7 mouse cellular contexts compared by ENCODE assay signal in genomic region chr6:6622846-6623749, GRCm38 (mm10). TPM values are rescaled to one million over a fixed set of nuclear protein-coding genes. Genes with fewer than 3 reads are reported as not detected.
A peak's percentile ranks its signal among the peaks of the same experiment; 100 is the strongest.
DNase-seq lines count a peak whose midpoint lies in the region; ATAC-seq and TF ChIP-seq lines count a peak whose summit lies in the region.

No protein-coding gene starts in this region.

- H3K27me3 ChIP-seq in midbrain, embryonic 13.5 days = no peaks in the 10 kb centered on the region
- H3K27me3 ChIP-seq in midbrain, embryonic 16.5 days (ENCODE audit: control insufficient read depth, insufficient read depth, low read depth, low read length) = no peaks in the 10 kb centered on the region
- H3K27me3 ChIP-seq in forebrain, postnatal 0 days (ENCODE audit: insufficient read depth, low read length) = no peaks in the 10 kb centered on the region
- no peaks in the 10 kb centered on the region for H3K27me3 ChIP-seq in stomach, embryonic 16.5 days (ENCODE audit: control insufficient read depth, insufficient read depth, low read length)

- H3K27ac ChIP-seq in midbrain, embryonic 13.5 days = no peak overlapping the region
- H3K27ac ChIP-seq in midbrain, embryonic 16.5 days (ENCODE audit: low read length) = no peak overlapping the region
- no peak overlapping the region for H3K27ac ChIP-seq in forebrain, postnatal 0 days (ENCODE audit: low read depth, low read length)
- H3K27ac ChIP-seq in stomach, embryonic 16.5 days (ENCODE audit: low read length) = peak overlapping the region; percentile 22; the same call in 1 of the 2 replicates

- H3K9me3 ChIP-seq in midbrain, embryonic 13.5 days = no peaks in the 10 kb centered on the region
- H3K9me3 ChIP-seq in midbrain, embryonic 16.5 days (replicated peaks; ENCODE audit: control insufficient read depth, low read length, poor library complexity, severe bottlenecking) = no peaks in the 10 kb centered on the region
- no peaks in the 10 kb centered on the region for H3K9me3 ChIP-seq in forebrain, postnatal 0 days (ENCODE audit: low read length)
- H3K9me3 ChIP-seq in stomach, embryonic 16.5 days (replicated peaks; ENCODE audit: control insufficient read depth, low read length) = no peaks in the 10 kb centered on the region

- TF ChIP-seq CTCF in brain, embryonic 14.5 days (IDR thresholded peaks at IDR 0.05; ENCODE audit: borderline replicate concordance, extremely low read depth, insufficient read depth, insufficient read length) = no peak
- TF ChIP-seq CTCF in forebrain, postnatal 0 days (IDR thresholded peaks at IDR 0.05; ENCODE audit: low read depth) = no peak

- no peak for TF ChIP-seq POLR2A in brain, embryonic 14.5 days (IDR thresholded peaks at IDR 0.05; ENCODE audit: borderline replicate concordance, extremely low read depth, insufficient read depth, insufficient read length, poor library complexity, severe bottlenecking)

- H3K9ac ChIP-seq in midbrain, embryonic 13.5 days (replicated peaks) = no peak overlapping the region
- no peak overlapping the region for H3K9ac ChIP-seq in midbrain, embryonic 16.5 days (ENCODE audit: low read depth, low read length)
- H3K9ac ChIP-seq in forebrain, postnatal 0 days = no peak overlapping the region
- no peak overlapping the region for H3K9ac ChIP-seq in stomach, embryonic 16.5 days (ENCODE audit: low read length)

- peaks cover 6% of the 10 kb centered on the region for H3K4me1 ChIP-seq in midbrain, embryonic 13.5 days (replicated peaks)
- H3K4me1 ChIP-seq in midbrain, embryonic 16.5 days (ENCODE audit: control insufficient read depth, insufficient read depth, low read length) = no peaks in the 10 kb centered on the region
- H3K4me1 ChIP-seq in forebrain, postnatal 0 days (ENCODE audit: insufficient read depth) = no peaks in the 10 kb centered on the region
- H3K4me1 ChIP-seq in stomach, embryonic 16.5 days (ENCODE audit: control insufficient read depth, insufficient read depth, low read length) = no peaks in the 10 kb centered on the region

- DNase-seq in brain, embryonic 14.5 days (ENCODE audit: low read depth) = peak; percentile 77
- DNase-seq in forebrain, postnatal 0 days = peak; percentile 55
- peak; percentile 68 for DNase-seq in kidney, postnatal 10 days
- no peak for DNase-seq in Muller cell, postnatal 12 days (ENCODE audit: inconsistent ontology term)

- no peaks in the 10 kb centered on the region for H3K36me3 ChIP-seq in midbrain, embryonic 13.5 days
- no peaks in the 10 kb centered on the region for H3K36me3 ChIP-seq in midbrain, embryonic 16.5 days (ENCODE audit: control insufficient read depth, insufficient read depth, low read length)
- no peaks in the 10 kb centered on the region for H3K36me3 ChIP-seq in forebrain, postnatal 0 days (ENCODE audit: insufficient read depth)
- no peaks in the 10 kb centered on the region for H3K36me3 ChIP-seq in stomach, embryonic 16.5 days (ENCODE audit: control insufficient read depth, insufficient read depth, low read length)

- no peak overlapping the region for H3K4me3 ChIP-seq in midbrain, embryonic 13.5 days (replicated peaks)
- no peak overlapping the region for H3K4me3 ChIP-seq in midbrain, embryonic 16.5 days (ENCODE audit: low read depth, low read length)
- H3K4me3 ChIP-seq in forebrain, postnatal 0 days (ENCODE audit: low read depth, low read length) = no peak overlapping the region
- H3K4me3 ChIP-seq in stomach, embryonic 16.5 days (replicated peaks; ENCODE audit: low read length) = no peak overlapping the region

- no peak for ATAC-seq in midbrain, embryonic 13.5 days
- no peak for ATAC-seq in midbrain, embryonic 16.5 days
- 0 out of 2 replicates have a peak, but pooled peaks have one; percentile 14 for ATAC-seq in forebrain, postnatal 0 days
- ATAC-seq in stomach, embryonic 16.5 days (ENCODE audit: insufficient read depth, low FRiP score) = peak; percentile 56; the same call in 1 of the 2 replicates

- H3K4me2 ChIP-seq in midbrain, embryonic 13.5 days (replicated peaks) = peak overlapping the region; percentile 19; the same call in 1 of the 2 replicates
- no peak overlapping the region for H3K4me2 ChIP-seq in midbrain, embryonic 16.5 days (ENCODE audit: low read length)
- no peak overlapping the region for H3K4me2 ChIP-seq in forebrain, postnatal 0 days (ENCODE audit: low read depth)
- peak overlapping the region; percentile 28 for H3K4me2 ChIP-seq in stomach, embryonic 16.5 days (ENCODE audit: low read depth, low read length)

- 62% methylated on average over 16 of the region's 16 CpGs for WGBS in midbrain, embryonic 13.5 days
- 61% methylated on average over 16 of the region's 16 CpGs for WGBS in midbrain, embryonic 16.5 days
- 40% methylated on average over 16 of the region's 16 CpGs for WGBS in forebrain, postnatal 0 days
- 35% methylated on average over 16 of the region's 16 CpGs for WGBS in stomach, embryonic 16.5 days

RNA-seq across cellular contexts. Expression of gene Sem1, which starts 44.6 kb away (rescaled TPM):
- 192 and 196 TPM in 2 replicates for polyA plus RNA-seq in midbrain, embryonic 13.5 days (2015; fragmentation: Nextera tagmentation; extraction: Ambion mirVana)
- polyA plus RNA-seq in midbrain, embryonic 16.5 days (2015; fragmentation: Nextera tagmentation; extraction: Ambion mirVana) = 118 and 128 TPM in 2 replicates
- 72.6 and 91.5 TPM in 2 replicates for polyA plus RNA-seq in brain, embryonic 14.5 days (2012; rRNA removed)
- 67.8 and 86.6 TPM in 2 replicates for total RNA-seq in forebrain, postnatal 0 days (2014; rRNA removed)
- polyA plus RNA-seq in forebrain, postnatal 0 days (2015; fragmentation: Nextera tagmentation; extraction: Ambion mirVana) = 138 and 170 TPM in 2 replicates
- polyA plus RNA-seq in stomach, embryonic 16.5 days (2015; fragmentation: Nextera tagmentation; extraction: Ambion mirVana) = 203 and 233 TPM in 2 replicates

Comparison
In these comparisons a context has a peak if more than half of its experiments do, and no peak if none do; other contexts are left out.
1. H3K4me2 ChIP-seq: peak in midbrain, embryonic 13.5 days (single experiment) and stomach, embryonic 16.5 days (single experiment); none in midbrain, embryonic 16.5 days (single experiment) and forebrain, postnatal 0 days (single experiment).
2. ATAC-seq: peak in forebrain, postnatal 0 days (single experiment) and stomach, embryonic 16.5 days (single experiment); none in midbrain, embryonic 13.5 days (single experiment) and midbrain, embryonic 16.5 days (single experiment).